Mouse (Mus musculus) heart, adult 9 months (tissue): ENCODE results near the gene Tarbp1.
A peak's percentile ranks its signal among the peaks of the same experiment; 100 is the strongest.
"Not testable (repeated sequence)": the region's sequence is repeated elsewhere in the genome, so short reads cannot be mapped to it uniquely, and the experiment has no call there.

ENCODE experiments used
- DNase-seq, 2 experiments: peaks; one replicate each; pipeline ENCODE4 v3.0.0; 2022; ENCODE audit warnings: low spot score in 2 of 2

Tarbp1 gene

DNA sequence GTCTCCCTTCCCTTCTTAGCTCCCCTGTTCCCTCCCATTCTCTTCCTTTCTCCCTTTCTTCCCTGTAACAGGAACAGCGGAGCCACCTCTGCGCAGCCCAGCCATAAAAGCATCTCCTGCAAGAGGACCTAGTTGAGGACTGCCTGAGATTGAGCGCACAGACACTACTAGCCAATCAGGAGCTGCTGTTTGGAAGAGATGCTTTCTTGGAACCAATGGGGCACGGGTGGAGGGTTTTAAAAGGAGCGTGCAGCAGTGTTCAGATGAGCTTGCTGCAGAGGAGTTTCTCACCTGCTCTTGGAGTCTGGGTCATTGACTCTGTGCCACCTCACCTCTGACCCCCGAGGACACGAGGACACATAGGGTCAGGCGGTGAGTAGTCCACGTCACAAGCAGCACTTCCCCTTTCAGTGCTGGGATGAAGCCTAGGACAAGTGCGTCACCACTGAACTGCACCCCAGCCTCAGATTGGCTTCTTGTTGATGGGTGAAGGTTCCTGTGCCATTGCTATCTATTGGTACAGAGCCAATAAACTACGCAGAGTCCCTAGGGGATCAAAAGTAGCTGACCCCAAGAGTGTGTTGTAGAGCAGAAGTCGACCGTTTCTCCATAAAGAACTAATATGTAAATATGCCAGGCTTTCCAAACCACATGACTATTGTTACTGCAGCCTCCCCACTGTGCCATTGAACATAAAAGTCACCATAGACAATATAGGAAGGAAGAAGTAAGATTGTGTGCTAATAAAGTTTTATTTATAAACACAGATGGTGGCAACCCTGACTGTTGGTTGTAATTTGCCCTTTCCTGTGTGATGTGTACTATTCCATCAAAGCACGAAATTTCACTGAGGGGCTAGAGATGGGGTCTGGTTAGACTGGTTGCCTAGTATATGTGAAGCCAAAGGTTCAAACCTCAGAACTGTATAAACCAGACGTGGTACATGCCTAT is 19.6 kb upstream of the Tarbp1 start:
- no peak for DNase-seq

DNA sequence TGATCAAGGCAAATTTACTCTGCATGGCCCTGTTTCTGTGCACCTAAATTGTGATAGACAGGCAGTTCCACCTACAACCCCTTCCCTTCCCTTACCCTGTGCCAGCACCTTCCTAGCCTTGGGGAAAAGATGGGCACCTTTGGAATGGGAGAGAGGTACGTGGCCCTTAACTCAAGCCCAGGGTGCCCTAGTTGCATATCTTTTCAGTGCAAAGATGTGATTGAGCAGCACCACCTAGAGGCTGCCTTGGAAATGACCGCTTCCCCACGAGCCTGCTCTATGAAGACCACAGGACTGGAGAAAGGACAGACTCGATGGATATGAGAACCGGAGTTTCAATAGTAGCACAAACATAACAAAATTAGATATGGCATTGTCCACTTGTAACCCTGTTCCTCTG is 8.1 kb upstream of the Tarbp1 start:
- DNase-seq: peak in 1 of 2 experiments; percentile 69

DNA sequence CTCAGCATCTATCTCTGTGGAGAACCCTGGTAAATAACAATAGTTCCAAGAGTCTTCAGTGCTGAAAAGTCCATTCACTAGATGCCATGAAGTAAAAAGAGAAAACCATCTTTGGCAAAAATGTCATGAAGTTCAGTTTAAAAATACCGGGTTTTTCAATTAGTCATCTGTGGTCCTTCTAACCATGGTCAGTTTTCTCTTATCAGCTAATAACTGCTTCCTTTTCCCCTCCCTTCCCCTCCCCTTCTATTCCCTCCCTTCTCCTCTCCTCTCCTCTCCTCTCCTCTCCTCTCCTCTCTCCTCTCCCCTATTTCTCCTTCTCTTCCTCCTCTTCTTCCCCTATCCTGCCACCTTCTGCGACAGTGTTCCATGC is 7.5 kb upstream of the Tarbp1 start:
- DNase-seq: no peak

DNA sequence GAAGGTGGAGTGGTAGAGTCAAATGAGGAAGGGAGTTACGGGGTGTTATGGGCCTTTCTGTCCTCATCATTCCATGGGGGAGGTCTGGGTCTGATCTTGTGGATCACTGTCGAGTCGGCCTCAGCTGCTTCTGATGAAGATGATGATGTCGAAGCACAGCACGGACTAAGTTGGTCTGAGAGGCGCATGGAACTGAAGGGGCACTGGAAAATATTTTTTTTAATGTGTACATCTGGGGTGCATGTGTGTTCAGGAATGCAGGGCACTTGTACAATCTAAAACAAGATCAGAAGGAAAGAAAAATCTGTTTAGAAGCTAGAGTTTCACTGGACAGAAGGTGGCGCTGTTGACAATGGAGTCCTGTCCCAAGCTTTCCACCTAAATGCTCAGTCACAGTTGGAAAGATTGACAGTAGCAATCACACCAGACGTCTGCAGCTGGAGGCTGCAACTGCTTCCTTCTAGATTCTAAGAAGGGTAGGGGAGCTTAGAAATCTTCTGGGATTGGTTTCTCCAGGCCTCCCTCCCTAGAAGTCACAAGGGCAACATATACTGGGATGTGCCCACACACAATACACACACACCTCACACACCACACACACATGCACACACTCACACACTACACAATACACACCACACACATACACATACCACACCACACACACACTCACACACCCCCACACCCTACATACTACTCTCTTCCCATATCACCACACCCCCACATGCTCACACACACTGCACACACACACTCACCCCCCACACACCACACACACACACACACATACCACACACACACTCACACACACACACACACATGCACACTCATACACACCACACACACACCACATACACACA is 6.9 kb upstream of the Tarbp1 start:
- DNase-seq: peak in 1 of 2 experiments; percentile 52

DNA sequence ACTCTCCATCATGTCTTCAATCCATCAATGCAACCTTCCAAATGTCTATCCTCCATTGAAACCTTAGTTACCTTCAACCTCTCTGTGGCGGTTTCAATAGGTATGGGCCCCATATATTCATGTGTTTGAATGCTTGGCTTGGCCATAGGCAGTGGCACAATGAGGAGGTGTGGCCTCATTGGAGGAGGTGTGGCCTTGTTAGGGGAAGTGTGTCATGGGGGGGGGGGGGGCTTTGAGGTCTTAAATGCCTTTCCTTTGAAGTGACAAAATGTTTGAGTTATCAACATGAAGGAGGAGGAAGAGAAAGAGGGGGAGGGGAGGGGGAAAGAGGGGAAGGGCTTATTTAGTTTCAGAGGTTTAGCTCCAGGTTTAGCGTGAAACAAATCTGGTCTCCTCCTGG is 5.5 kb upstream of the Tarbp1 start:
- DNase-seq: no peak

DNA sequence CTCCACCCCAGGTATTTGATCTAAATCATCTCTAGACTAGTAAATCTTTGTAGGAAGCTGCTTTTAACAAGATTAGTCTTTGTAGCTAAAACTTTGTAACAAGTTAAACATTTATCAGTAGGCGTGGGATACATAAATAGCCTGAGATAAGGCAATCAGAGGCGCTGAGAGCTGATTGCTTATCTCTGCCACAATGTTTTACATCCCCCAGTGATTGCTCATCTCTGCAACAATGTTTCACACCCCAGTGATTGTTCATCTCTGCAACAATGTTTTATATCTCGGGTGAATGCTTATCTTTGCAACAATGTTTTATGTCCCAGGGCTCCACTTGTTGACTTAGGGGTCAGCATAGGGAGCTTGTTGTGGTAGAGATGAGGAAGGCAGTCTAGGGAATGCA is 3.8 kb upstream of the Tarbp1 start:
- no peak for DNase-seq

DNA sequence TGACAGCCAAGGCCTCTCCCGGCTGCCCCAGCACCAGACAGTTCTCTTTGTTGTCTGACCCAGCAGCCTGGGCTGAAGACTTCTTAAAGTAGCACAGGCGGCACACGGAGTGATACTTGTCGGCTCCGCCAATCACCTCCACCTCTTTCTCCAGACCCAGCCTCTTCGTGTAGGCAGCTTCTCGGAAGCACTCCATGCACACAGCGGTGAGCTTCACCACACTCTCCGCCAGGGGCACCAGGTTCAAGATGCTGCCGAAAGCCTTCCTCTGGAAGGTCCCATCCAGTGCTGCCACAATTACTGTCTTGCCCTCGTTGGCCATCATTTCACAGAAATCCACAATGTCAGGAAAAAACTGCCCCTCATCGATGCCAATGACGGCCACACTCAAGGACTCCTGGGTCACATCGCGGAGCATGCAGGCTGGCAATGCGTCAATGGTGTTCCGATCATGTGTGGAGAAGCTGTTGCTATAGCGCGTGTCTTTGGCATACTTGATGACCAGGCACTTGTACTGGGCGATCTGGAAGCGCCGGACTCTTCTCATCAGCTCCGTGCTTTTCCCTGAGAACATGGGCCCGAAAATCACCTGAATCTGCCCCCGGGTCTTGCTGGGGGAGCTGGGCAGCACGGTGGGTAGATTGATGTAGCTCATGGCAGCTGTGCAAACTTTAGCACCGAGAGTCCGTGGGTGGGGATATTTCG is 1.4 kb upstream of the Tarbp1 start:
- not testable (repeated sequence) for DNase-seq

DNA sequence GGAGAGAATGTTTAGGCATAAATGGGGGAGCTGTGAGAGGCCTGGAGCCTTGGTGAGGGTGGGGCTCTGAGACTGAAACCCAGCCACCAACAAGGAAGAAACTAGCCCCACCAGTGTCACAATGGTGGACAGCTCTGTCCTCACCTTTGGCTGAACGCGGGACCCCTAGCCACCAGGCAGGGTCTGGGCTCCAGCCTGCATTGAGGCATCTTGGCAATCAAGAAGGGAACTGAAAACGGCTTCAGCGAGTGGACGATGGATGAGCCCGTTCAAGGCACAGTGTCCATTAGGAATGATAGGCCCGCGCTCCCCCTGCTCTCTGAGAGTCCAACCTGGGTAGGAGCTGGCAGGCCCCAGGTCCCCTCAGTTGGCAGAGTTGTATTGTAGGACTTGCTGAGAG is 873 bp upstream of the Tarbp1 start:
- not testable (repeated sequence) for DNase-seq

DNA sequence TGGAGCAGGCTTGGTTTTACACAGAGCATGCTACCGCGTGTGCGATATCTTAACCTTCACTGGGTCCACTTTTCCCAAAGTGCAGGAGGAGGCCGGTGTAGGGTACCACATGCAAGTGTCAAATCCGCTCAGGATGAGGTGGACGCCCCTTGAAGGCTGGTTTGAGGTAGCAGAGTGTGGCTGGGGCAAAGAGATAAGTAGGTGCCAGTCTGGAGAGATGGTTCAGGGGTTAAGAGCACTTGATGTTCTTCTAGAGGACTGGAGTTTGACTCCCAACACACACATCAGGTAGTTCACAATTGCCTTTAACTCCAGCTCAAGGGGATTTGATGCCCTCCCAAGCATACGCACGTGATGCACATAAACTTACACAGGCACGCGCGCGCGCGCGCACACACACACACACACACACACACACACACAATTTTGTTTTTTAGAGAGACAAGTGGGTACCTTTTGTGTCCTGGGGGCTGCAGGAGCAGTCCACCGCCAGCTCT is 1.0 kb downstream of the Tarbp1 start:
- DNase-seq: no peak

DNA sequence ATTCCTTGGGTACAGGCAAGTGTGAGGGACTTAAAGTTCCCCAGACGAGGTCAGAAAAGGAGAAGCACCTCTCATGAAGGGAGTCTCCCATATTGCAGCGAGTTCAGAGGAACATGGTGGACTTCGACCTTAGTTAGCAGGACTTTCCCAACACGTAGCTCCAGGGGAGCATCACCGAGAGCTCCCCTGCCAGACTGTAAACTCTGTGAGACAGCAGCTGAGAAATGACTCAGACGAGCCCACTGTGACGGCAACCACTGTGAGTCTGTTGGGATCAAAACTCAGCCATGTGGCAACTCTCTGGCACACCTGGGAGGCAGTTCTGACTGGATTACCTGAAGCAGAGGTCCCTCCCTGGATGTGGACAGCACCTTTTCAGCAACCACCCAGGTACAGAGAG is 10.8 kb downstream of the Tarbp1 start:
- no peak for DNase-seq

DNA sequence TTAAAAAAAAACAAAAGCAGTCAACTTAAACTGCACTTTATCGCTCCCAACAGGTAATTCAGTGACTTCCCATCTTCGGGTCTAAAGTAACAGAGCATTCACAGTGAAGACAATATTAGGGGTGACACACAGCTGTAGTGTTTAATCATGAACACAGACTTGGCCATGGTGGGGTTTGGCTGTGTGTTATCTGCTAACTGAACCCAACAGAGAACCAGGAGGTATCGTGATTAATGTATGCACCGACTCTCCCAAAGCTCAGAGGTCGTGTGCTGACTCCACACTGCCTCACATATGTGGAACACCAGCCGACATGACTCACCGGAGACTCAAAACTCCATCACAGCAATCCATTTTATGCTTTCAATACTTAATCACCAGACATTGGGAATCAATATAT is 13.1 kb downstream of the Tarbp1 start:
- no peak for DNase-seq

DNA sequence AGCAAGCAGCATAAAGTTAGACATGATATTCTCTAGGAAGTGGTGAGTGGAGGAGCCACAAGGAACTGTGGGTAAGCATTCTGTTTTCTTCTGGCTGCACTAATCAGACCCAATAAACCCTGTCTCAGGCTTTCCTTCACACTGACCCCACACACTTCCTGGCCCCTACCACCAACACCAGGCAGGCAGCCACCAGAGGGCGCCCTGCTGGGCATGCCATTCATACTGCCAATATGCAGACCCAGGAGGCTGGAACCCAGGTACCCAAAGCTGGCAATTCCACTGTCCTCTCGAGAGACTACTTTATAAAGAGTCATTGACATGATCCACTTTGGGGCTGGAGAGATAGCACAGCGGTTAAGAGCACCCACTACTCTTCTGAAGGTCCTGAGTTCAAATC is 14.6 kb downstream of the Tarbp1 start:
- no peak for DNase-seq

DNA sequence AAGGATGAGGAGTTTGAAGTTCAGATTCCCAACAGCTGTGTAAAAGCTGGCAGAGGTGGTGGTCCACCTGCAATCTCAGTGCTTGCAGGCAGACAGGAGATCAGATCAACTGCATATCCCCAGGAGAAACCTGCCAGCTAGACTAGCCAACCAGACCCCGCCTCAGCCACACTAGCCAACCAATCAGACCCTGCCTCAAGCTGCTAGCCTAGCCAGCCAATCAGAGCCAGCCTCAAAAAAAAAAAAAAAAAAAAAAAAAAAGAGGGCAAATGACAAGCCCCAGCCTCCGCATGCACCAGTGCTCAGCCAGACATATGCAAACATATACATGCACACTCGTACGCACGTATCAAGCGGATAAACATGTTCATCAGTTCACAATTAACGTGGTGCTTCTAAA is 19.5 kb downstream of the Tarbp1 start:
- DNase-seq: no peak

DNA sequence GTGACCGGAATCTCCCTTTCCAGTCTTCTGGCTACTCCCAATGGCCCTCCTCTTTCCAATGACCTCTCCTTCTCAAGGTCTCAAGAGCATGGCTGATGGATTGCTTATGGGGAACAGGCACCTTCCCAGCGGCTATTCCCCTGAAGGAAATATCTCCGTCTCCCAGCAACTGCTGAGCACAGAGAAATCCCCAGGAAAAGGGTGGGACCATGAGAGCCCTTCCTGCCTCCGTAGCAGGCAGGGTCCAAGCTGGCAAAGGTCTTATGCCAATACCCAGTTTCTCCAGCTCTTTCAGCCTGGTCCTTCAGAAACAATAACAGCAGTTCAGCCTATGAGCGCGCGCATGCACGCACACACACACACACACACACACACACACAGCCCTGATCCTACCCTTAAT is 23.7 kb downstream of the Tarbp1 start:
- DNase-seq: no peak

DNA sequence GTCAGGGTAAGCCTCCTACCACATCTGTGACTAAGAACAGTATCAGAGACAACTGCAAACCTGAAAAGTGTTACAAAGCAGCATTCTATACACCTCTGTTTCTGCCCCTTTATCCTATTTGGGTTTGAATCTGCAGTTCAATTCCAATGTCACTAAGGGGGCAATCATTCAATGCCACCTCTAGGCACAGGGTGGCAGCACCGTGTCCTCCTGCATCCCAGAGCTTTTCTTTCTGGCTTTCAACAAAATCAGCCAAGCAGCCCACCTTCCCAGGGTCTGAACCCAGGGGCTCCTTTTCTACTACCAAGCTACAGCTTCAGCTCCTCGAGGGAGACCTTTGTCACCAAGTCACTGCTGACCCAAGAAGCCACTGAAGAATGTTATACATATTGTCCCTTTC is 35.9 kb downstream of the Tarbp1 start:
- no peak for DNase-seq

DNA sequence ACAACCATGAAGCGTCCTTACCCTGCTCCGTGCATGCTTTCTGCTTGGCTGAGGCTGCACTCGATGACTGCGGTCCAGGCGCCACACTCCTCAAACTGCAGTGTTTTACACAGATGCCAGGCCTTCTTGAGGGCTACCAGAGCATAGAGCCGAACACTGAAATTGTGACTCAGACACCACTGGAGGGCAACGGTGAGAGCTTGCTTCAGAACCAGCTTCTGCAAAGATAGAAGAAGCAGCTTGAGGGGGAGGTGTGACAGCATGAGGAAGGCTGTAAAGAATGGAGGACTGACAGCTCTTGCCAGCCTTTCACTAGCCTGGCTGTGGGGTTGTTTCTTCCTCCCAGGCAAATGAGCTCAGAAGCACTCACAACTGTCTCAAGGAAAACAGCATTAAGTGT is 41.0 kb downstream of the Tarbp1 start:
- DNase-seq: no peak

DNA sequence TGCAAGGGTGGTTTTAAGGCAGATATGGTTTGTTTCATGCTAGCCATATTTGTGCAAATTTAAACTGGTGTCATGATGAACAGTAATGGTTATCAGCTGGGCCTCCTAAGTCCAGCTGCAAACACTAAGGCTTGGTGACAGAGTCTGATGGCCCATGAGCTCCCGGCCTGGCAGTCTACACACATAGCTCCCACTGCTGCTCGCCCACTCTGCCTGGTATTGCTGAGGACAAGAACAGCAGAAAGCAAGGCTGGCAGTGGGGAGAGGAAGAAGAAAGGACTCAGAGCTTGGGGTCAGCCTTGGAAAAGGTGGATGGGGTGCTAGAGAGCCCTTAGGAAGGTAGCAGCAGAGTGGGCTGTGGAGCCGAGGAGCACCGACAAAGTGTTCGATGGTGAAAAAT is 45.2 kb downstream of the Tarbp1 start:
- DNase-seq: no peak

DNA sequence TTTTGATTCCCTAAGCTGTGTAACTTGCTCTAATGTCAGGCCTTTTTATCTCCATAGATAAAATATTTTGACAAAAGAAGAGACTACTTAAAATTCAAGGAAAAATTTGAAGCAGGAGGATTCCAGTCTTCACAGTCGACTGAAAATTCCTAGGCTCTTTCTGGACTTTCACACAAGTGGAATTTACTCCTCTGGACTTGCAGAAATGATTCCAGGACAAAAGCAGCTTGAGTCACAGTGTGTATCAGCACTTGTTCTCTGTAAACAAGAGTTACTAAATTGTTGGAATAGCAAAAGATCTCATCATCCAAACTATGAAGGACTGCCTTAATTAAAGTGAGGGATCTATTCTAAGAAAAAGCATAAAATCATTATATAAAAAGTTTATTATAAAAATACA is 49.9 kb downstream of the Tarbp1 start:
- DNase-seq: no peak

DNA sequence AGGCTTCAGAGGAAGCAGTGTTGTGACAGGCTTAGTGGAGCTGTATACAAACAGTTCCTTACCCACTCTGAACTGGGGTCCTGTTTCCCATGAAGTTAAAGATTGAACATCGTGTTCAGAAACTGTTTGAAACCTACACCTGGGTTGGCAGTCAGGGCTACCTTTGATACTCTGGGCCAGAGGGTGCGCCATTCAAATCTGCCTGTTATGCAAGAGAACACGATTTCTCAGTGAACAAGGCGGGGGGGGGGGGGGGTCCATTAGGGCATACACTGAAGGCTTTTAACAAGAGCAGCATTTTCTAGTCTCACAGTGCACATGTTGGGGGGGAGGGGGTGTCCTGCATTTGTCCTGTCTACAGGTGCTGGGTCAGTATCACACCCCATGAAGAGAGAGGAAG is 50.7 kb downstream of the Tarbp1 start:
- DNase-seq: no peak

DNA sequence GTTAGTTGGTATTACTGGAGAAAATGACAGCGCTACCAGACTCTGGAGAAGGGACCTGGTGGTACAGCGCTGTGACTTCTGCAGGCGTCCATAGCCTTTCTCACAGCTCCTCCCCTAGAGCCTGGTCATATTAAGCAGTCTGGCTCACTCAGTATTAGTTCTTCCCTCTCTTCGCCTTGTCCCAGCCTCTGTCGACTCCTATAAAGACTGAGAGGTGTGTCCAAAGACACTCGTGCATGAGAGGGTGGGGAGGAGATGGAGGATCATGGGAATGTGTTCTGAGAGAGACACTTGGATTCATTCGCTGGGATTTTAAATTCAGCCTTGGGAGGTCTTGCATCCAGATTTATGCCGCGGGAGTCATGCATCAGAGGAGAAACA is 52.0 kb downstream of the Tarbp1 start:
- peak in 1 of 2 experiments; percentile 28 for DNase-seq

DNA sequence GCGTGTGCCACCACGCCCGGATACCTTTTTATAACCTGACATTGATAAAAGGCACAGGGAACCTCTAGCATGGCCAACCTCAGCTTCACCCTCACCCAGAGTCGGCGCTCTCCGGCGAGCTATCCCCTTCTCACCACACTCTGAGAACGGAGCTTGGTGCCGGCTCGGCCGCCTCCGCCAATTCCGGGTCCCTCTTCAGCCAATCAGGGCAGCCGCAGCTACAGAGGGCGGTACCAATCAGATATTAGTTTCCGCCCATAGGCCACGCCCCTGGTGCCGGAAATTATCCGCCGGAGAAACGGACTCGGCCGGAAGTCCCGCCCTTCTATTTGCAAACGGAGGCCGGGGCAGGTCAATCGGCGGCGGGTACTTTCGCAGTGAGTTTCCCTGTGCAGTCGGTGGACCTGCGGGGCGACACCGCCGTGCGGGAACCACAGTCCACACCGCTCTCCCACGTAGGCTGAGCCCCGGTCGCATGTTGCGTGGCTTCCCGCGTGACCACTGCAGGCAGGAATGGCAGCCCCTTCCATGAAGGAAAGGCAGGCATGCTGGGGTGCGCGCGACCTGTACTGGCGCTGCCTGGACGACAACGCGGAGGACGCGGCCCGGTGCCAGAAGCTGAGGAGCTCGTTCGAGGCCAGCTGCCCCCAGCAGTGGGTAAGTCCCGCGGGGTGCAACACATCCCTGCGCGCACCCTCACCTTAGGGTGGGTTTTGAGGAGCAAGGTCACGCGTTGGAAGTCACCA is 52.5 kb downstream of the Tarbp1 start, which contains the start of gene Coa6:
TSS of gene Coa6 (plus strand) at position 342 of the 746 bp plus-strand sequence.
- DNase-seq: peak; percentile 96 to 97
